Mouse (Mus musculus): ENCODE measurements around the gene Rgl2.
"Not testable (repeated sequence)": the region's sequence is repeated elsewhere in the genome, so short reads cannot be mapped to it uniquely, and the experiment has no call there.

- not testable (repeated sequence) for TF ChIP-seq ZC3H11A (IDR thresholded peaks at IDR 0.05; ENCODE audit: borderline replicate concordance, low read depth, low read length); ZNF384 (IDR thresholded peaks at IDR 0.05; ENCODE audit: low read depth, low read length)
These were observed 52.0 kb downstream of the Rgl2 start for GRCm38 (mm10) chr17:33981192-33981909.
